Mouse (Mus musculus): ENCODE measurements around the gene Ccdc170. TPM values are rescaled to one million over a fixed set of nuclear protein-coding genes. Genes with fewer than 3 reads are reported as not detected.

Ccdc170 gene
- polyA plus RNA-seq, 1 experiment from 2014 or later, result not detected

DNA sequence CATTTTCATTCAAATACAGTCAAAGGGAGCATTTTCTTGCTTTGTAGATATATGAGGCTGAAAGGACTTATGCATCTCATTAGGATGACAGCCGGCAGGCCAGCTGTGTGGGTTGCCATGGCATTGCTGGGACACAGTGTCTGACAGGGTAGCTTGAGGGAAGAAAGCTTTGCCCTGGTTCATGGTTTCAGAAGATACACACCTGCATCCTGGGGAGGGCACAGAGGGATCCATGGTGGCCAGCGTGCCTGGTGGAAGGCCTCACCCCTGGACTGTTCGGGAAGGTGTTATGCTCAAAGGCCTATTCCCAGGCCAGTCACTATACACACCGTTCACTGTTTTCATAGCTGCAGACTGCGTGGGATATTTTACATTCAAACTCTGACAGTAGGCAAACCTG lies 99.6 kb downstream of the Ccdc170 start:
- ATAC-seq (no peak), DNase-seq (no peak)
- H3K4me3 ChIP-seq (ENCODE audit: low read depth, low read length), result no peak overlapping the region
- 84% methylated on average over 5 of the region's 5 CpGs for WGBS (ENCODE audit: insufficient replicate concordance)
- no peak overlapping the region for H3K4me2 ChIP-seq (ENCODE audit: low read depth, low read length)
- H3K9me3 ChIP-seq (ENCODE audit: low read length), result no peaks in the 10 kb centered on the region
- no peaks in the 10 kb centered on the region for H3K27me3 ChIP-seq (ENCODE audit: insufficient read depth, low read length)
- no peak overlapping the region for H3K9ac ChIP-seq (replicated peaks)
- no peaks in the 10 kb centered on the region for H3K4me1 ChIP-seq (ENCODE audit: insufficient read depth)
- no peaks in the 10 kb centered on the region for H3K36me3 ChIP-seq (replicated peaks; ENCODE audit: insufficient read depth, low read length)
- no peak overlapping the region for H3K27ac ChIP-seq (ENCODE audit: low read depth)
- TF ChIP-seq EP300 (IDR thresholded peaks at IDR 0.05; ENCODE audit: low read depth) (no peak), CTCF (IDR thresholded peaks at IDR 0.05; ENCODE audit: low read depth) (no peak)

DNA sequence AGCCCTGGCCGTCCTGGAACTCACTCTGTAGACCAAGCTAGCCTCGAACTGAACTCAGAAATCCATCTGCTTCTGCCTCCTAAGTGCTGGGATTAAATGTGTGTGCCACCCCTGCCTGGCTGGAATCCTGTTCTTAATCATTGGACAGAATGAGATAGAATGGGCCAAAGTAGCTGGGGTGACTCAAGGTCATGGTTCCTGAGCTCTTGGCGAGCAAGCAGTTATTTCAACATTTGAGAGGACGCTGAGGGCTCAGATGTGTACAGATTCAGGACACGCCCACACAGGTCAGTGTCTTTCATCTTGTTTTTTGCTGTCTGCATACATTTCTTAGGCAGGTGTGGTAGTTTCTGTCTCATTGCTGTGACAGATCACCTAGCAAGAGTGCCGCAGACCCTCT lies 104.4 kb downstream of the Ccdc170 start:
- no peak overlapping the region for H3K4me2 ChIP-seq (ENCODE audit: low read depth, low read length)
- ATAC-seq (no peak), DNase-seq (no peak)
- H3K27me3 ChIP-seq (ENCODE audit: insufficient read depth, low read length), result no peaks in the 10 kb centered on the region
- H3K9ac ChIP-seq (replicated peaks), result no peak overlapping the region
- no peak overlapping the region for H3K27ac ChIP-seq (ENCODE audit: low read depth)
- no peaks in the 10 kb centered on the region for H3K36me3 ChIP-seq (replicated peaks; ENCODE audit: insufficient read depth, low read length)
- H3K4me1 ChIP-seq (ENCODE audit: insufficient read depth), result no peaks in the 10 kb centered on the region
- no peak for TF ChIP-seq EP300 (IDR thresholded peaks at IDR 0.05; ENCODE audit: low read depth)
- TF ChIP-seq CTCF (IDR thresholded peaks at IDR 0.05; ENCODE audit: low read depth), result no peak
- H3K4me3 ChIP-seq (ENCODE audit: low read depth, low read length), result no peak overlapping the region
- 69% methylated on average over 6 of the region's 6 CpGs for WGBS (ENCODE audit: insufficient replicate concordance)
- H3K9me3 ChIP-seq (ENCODE audit: low read length), result no peaks in the 10 kb centered on the region

DNA sequence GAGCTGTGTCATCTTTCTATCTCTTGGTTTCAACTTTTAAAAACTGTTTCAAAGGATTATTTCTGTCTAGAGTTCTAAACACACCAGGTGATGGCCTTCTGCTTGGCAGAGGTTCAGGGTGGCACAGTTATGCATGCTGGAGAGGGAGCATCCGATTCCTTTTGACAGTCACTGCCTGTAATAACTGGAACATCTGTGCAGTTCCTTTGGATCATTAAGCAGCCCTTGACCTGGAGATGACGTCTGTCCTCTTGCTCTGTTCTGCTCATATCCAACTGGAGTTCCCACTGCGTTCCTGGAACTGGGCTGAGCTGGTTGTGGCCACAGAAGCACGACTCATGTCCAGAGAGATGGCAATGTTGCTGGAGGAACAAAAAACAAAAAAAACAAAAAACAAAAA lies 107.3 kb downstream of the Ccdc170 start:
- Histone ChIP-seq H3K4me2 (ENCODE audit: low read depth, low read length) (no peak overlapping the region), H3K27me3 (ENCODE audit: insufficient read depth, low read length) (no peaks in the 10 kb centered on the region), H3K9ac (replicated peaks) (no peak overlapping the region), H3K9me3 (ENCODE audit: low read length) (no peaks in the 10 kb centered on the region), H3K4me1 (ENCODE audit: insufficient read depth) (no peaks in the 10 kb centered on the region), H3K4me3 (ENCODE audit: low read depth, low read length) (no peak overlapping the region), H3K27ac (ENCODE audit: low read depth) (no peak overlapping the region), H3K36me3 (replicated peaks; ENCODE audit: insufficient read depth, low read length) (no peaks in the 10 kb centered on the region)
- DNase-seq (no peak), ATAC-seq (no peak)
- 71% methylated on average over 4 of the region's 4 CpGs for WGBS (ENCODE audit: insufficient replicate concordance)
- no peak for TF ChIP-seq EP300 (IDR thresholded peaks at IDR 0.05; ENCODE audit: low read depth)
- no peak for TF ChIP-seq CTCF (IDR thresholded peaks at IDR 0.05; ENCODE audit: low read depth)

DNA sequence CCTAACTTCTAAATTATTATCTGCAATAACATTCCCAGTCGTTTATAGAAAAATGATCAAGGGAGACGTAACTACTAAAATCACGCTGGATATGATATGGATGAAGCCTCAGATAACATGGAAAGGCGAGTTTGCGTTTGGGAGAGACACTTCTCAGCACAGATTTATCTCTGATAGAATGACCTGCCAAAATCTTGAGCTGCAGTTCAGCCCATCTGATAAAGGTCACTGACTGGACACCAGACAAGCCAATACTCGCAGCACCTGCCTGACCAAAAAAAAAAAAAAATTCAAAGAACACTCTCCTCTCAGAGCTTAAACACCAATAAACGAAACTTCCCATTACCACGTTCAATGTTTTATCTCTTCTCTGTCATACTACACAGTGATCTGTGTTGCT lies 108.7 kb downstream of the Ccdc170 start:
- no peaks in the 10 kb centered on the region for H3K36me3 ChIP-seq (replicated peaks; ENCODE audit: insufficient read depth, low read length)
- no peak overlapping the region for H3K9ac ChIP-seq (replicated peaks)
- H3K4me2 ChIP-seq (ENCODE audit: low read depth, low read length), result no peak overlapping the region
- DNase-seq, result no peak
- no peaks in the 10 kb centered on the region for H3K4me1 ChIP-seq (ENCODE audit: insufficient read depth)
- WGBS (ENCODE audit: insufficient replicate concordance), result 75% methylated on average over 8 of the region's 8 CpGs
- H3K27ac ChIP-seq (ENCODE audit: low read depth), result no peak overlapping the region
- H3K27me3 ChIP-seq (ENCODE audit: insufficient read depth, low read length), result no peaks in the 10 kb centered on the region
- no peaks in the 10 kb centered on the region for H3K9me3 ChIP-seq (ENCODE audit: low read length)
- H3K4me3 ChIP-seq (ENCODE audit: low read depth, low read length), result no peak overlapping the region
- no peak for ATAC-seq
- TF ChIP-seq CTCF (IDR thresholded peaks at IDR 0.05; ENCODE audit: low read depth) (no peak), EP300 (IDR thresholded peaks at IDR 0.05; ENCODE audit: low read depth) (no peak)

DNA sequence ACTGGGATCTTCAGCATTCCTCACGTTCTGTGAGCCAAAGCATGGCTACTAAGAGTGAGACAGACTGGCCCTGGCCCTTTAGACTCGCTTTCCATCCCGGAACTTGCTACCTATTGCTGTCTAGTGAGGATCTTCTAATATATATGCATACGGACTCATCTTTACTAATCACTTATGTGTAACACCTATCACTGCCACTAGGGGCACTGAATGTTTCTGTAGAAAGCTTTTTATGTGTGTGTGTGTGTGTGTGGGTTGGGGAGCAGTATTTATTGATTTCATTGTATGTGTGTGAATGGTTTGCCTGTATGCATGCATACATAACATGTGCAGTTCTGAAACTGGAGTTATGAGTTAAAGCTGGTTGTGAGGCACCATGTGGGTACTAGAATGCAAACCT lies 111.5 kb downstream of the Ccdc170 start:
- Histone ChIP-seq H3K27me3 (ENCODE audit: insufficient read depth, low read length) (no peaks in the 10 kb centered on the region), H3K9me3 (ENCODE audit: low read length) (no peaks in the 10 kb centered on the region), H3K27ac (ENCODE audit: low read depth) (no peak overlapping the region), H3K4me3 (ENCODE audit: low read depth, low read length) (no peak overlapping the region), H3K4me2 (ENCODE audit: low read depth, low read length) (no peak overlapping the region), H3K4me1 (ENCODE audit: insufficient read depth) (no peaks in the 10 kb centered on the region), H3K9ac (replicated peaks) (no peak overlapping the region), H3K36me3 (replicated peaks; ENCODE audit: insufficient read depth, low read length) (no peaks in the 10 kb centered on the region)
- ATAC-seq, result no peak
- TF ChIP-seq EP300 (IDR thresholded peaks at IDR 0.05; ENCODE audit: low read depth) (no peak), CTCF (IDR thresholded peaks at IDR 0.05; ENCODE audit: low read depth) (peak; percentile 54)
- no peak for DNase-seq
- WGBS (ENCODE audit: insufficient replicate concordance), result 56% methylated on average over 4 of the region's 4 CpGs

DNA sequence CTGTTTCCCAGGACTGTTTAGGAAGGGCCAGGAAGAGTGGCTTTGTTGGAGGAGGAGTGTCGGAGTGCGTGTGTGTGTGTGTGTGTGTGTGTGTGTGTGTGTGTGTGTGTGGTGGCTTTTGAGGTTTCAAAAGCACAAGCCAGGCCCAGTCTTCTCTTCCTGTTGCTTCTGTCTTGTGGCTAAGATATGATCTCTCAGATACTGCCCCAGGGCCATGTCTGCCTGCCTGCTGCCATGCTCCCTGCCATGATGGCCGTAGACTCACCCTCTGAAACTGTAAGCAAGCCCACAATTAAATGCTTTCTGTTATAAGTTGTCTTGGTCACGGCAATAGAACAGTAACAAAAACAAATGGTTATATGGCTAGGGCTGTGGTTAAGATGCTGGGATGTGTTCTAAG lies 114.9 kb downstream of the Ccdc170 start:
- no peak overlapping the region for H3K4me2 ChIP-seq (ENCODE audit: low read depth, low read length)
- ATAC-seq (no peak), DNase-seq (no peak)
- H3K36me3 ChIP-seq (replicated peaks; ENCODE audit: insufficient read depth, low read length), result no peaks in the 10 kb centered on the region
- H3K9me3 ChIP-seq (ENCODE audit: low read length), result 0 out of 2 replicates have a peak, but pooled peaks cover 2% of the 10 kb centered on the region
- TF ChIP-seq CTCF (IDR thresholded peaks at IDR 0.05; ENCODE audit: low read depth) (no peak), EP300 (IDR thresholded peaks at IDR 0.05; ENCODE audit: low read depth) (no peak)
- H3K4me1 ChIP-seq (ENCODE audit: insufficient read depth), result no peaks in the 10 kb centered on the region
- no peak overlapping the region for H3K27ac ChIP-seq (ENCODE audit: low read depth)
- no peak overlapping the region for H3K4me3 ChIP-seq (ENCODE audit: low read depth, low read length)
- WGBS (ENCODE audit: insufficient replicate concordance), result 76% methylated on average over 4 of the region's 4 CpGs
- H3K9ac ChIP-seq (replicated peaks), result no peak overlapping the region
- H3K27me3 ChIP-seq (ENCODE audit: insufficient read depth, low read length), result no peaks in the 10 kb centered on the region
